Comparison of ENCODE assay signal across 22 mouse cellular contexts in genomic region chr9:10987892-10988291, GRCm38 (mm10).
DNase-seq lines count a peak whose midpoint lies in the region; ATAC-seq and TF ChIP-seq lines count a peak whose summit lies in the region.
"Had no signal": no experiment of that assay in that cellular context is flagged by ENCODE, and none has a peak within 500 bp of the region (broad histone marks: within the 10 kb centered on the region; RNA-seq: fewer than 3 reads in every experiment).

No protein-coding gene starts in this region.

- H3K36me3 ChIP-seq in liver, postnatal 0 days (replicated peaks; ENCODE audit: insufficient read depth, low read length), result no peaks in the 10 kb centered on the region
- H3K36me3 ChIP-seq: embryonic facial prominence, embryonic 12.5 days; embryonic facial prominence, embryonic 15.5 days; hindbrain, embryonic 12.5 days; hindbrain, embryonic 15.5 days; intestine, embryonic 15.5 days had no signal

- no peaks in the 10 kb centered on the region for H3K9me3 ChIP-seq in liver, postnatal 0 days (ENCODE audit: low read length)
- H3K9me3 ChIP-seq: embryonic facial prominence, embryonic 12.5 days; embryonic facial prominence, embryonic 15.5 days; hindbrain, embryonic 12.5 days; hindbrain, embryonic 15.5 days; intestine, embryonic 15.5 days had no signal

- no peak overlapping the region for H3K27ac ChIP-seq in liver, postnatal 0 days (ENCODE audit: low read depth)
- H3K27ac ChIP-seq: embryonic facial prominence, embryonic 12.5 days; embryonic facial prominence, embryonic 15.5 days; gastrocnemius, adult 2 months; hindbrain, embryonic 12.5 days; hindbrain, embryonic 15.5 days; intestine, embryonic 15.5 days had no signal

- no peak for TF ChIP-seq CTCF in liver, postnatal 0 days (IDR thresholded peaks at IDR 0.05; ENCODE audit: low read depth)

- peak; percentile 58; the same call in 1 of the 2 replicates for ATAC-seq in cerebellum, adult (ENCODE audit: insufficient number of reproducible peaks, low FRiP score, low TSS enrichment)
- ATAC-seq in liver, postnatal 0 days, result no peak
- ATAC-seq: activated CD4-positive, CD25-positive, alpha-beta regulatory T cell, adult 4 months; forebrain, embryonic 14.5 days; forebrain, postnatal 0 days; intestine, embryonic 15.5 days had no signal

- H3K4me1 ChIP-seq in liver, postnatal 0 days (ENCODE audit: insufficient read depth), result no peaks in the 10 kb centered on the region
- H3K4me1 ChIP-seq: embryonic facial prominence, embryonic 12.5 days; embryonic facial prominence, embryonic 15.5 days; hindbrain, embryonic 12.5 days; hindbrain, embryonic 15.5 days; intestine, embryonic 15.5 days had no signal

- no peak for TF ChIP-seq EP300 in liver, postnatal 0 days (IDR thresholded peaks at IDR 0.05; ENCODE audit: low read depth)

- H3K4me2 ChIP-seq in liver, postnatal 0 days (ENCODE audit: low read depth, low read length), result no peak overlapping the region
- H3K4me2 ChIP-seq: embryonic facial prominence, embryonic 12.5 days; embryonic facial prominence, embryonic 15.5 days; heart, embryonic 11.5 days; hindbrain, embryonic 12.5 days; hindbrain, embryonic 15.5 days; intestine, embryonic 15.5 days had no signal

- H3K4me3 ChIP-seq in liver, postnatal 0 days (ENCODE audit: low read depth, low read length), result no peak overlapping the region
- H3K4me3 ChIP-seq: embryonic facial prominence, embryonic 12.5 days; embryonic facial prominence, embryonic 15.5 days; gastrocnemius, adult 2 months; hindbrain, embryonic 12.5 days; hindbrain, embryonic 15.5 days; intestine, embryonic 15.5 days had no signal

- H3K9ac ChIP-seq in liver, postnatal 0 days (replicated peaks), result no peak overlapping the region
- H3K9ac ChIP-seq: embryonic facial prominence, embryonic 12.5 days; embryonic facial prominence, embryonic 15.5 days; forebrain, postnatal 0 days; hindbrain, embryonic 12.5 days; hindbrain, embryonic 15.5 days; intestine, embryonic 15.5 days had no signal

- H3K27me3 ChIP-seq in liver, postnatal 0 days (ENCODE audit: insufficient read depth, low read length), result no peaks in the 10 kb centered on the region
- H3K27me3 ChIP-seq: embryonic facial prominence, embryonic 12.5 days; embryonic facial prominence, embryonic 15.5 days; hindbrain, embryonic 12.5 days; hindbrain, embryonic 15.5 days; intestine, embryonic 15.5 days had no signal

- no peak for DNase-seq in cerebellum, adult 11 months
- peak; percentile 30 for DNase-seq in cerebellum, adult 9-10 months
- DNase-seq in cerebellum, adult 8-10 months, result no peak
- DNase-seq in cerebellum, postnatal 36 days, result peak; percentile 9 to 16
- DNase-seq in liver, postnatal 0 days, result no peak
- DNase-seq: adrenal gland, adult 8-10 months; adrenal gland, postnatal 25 days; forebrain, postnatal 0 days; gastrocnemius, adult 2 months; gastrocnemius, postnatal 14 days; heart, adult 11 months; kidney, adult 11 months; kidney, adult 8-10 months had no signal

Comparison
In these comparisons a context has a peak if more than half of its experiments do, and no peak if none do; other contexts are left out.
1. DNase-seq: peak in cerebellum, adult 9-10 months (single experiment) and cerebellum, postnatal 36 days (2 of 2); none in cerebellum, adult 11 months (single experiment), cerebellum, adult 8-10 months (single experiment) and liver, postnatal 0 days (single experiment).